Mouse (Mus musculus): ENCODE measurements around the gene Mrnip. TPM values are rescaled to one million over a fixed set of nuclear protein-coding genes. Genes with fewer than 3 reads are reported as not detected.

The Mrnip gene
- total RNA-seq, 2 experiments from 2014 or later: 13.0 to 14.2 TPM

GRCm38 (mm10) chr11:50159347-50159746 lies 14.9 kb upstream of the Mrnip start:
- no peak for DNase-seq

- no peak for DNase-seq
These were observed 12.5 kb upstream of the Mrnip start for GRCm38 (mm10) chr11:50161578-50162304.

- no peak for DNase-seq
These were observed 11.8 kb upstream of the Mrnip start for GRCm38 (mm10) chr11:50162338-50163050.

- DNase-seq: no peak
These were observed 5.9 kb upstream of the Mrnip start for GRCm38 (mm10) chr11:50168352-50168751.

DNA sequence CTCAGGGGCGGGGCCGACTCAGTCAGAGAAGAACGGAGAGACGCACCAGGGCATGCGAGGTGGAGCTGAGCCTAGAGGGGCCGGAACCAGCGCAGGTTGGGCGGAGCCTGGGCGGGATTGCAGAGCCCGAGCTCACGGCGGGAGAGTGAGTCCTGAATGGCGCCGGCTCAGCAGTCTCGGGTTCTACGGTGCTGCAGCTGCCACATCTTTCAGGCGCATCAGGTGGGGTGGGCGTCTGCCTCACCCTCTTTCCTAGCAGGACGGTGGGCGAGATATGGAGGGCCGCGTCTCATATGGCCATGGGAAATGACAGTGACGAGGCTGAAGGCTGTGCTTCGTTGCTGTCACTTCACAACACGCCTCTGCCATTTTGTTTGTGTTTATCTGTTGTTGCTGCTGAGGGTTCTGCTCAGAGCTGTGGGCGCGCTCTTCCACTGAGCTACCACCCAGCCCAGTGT lies 515 bp downstream of the Mrnip start:
- DNase-seq: peak; percentile 96 to 98

GRCm38 (mm10) chr11:50176351-50176750 lies 2.1 kb downstream of the Mrnip start:
- DNase-seq: no peak

DNA sequence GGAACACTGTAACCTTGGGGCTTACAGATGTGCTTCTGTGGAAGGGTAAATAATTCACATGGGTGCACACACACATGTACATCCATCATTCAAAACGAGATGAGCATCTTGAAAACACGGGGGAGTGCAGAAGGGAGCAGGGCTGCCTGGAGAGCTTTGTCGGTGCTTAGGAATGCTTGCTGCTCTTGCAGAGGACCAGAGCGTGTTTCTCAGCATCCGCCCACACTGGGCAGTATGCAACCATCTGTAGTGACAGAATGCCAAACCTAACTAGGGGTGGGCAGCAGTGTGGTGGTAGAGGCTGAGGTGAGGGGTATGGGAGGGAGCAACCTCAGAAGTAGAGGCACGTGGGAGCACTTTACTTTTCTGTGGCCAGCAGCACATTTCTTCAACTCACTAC lies 2.9 kb downstream of the Mrnip start:
- DNase-seq: no peak

- no peak for DNase-seq
These were observed 4.6 kb downstream of the Mrnip start for GRCm38 (mm10) chr11:50178532-50179488.

GRCm38 (mm10) chr11:50180478-50181231 lies 6.4 kb downstream of the Mrnip start:
- DNase-seq: no peak

- no peak for DNase-seq
These were observed 8.5 kb downstream of the Mrnip start for GRCm38 (mm10) chr11:50182702-50183101.

DNA sequence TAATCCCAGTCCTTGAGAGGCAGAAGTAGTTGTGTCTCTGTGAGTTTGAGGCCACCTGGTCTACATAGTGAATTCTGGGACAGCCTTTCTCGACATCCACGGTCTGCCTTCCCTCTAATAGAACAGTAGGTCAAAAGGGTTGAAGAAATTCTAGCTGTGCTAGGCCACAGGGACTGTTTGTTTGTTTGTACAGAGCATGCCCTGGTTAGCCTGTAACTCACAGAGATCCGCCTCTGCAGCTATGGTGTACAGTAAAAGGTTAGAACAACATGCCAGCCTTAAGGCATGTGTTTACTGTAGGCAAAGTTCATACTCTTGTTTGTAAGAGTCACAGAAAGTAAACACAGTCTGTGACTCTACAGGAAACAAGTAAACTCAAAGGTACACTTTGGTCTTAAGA lies 10.5 kb downstream of the Mrnip start:
- DNase-seq: no peak

- no peak for DNase-seq
These were observed 14.4 kb downstream of the Mrnip start for GRCm38 (mm10) chr11:50188682-50189081.

GRCm38 (mm10) chr11:50190362-50190761 lies 16.1 kb downstream of the Mrnip start:
- no peak for DNase-seq

- DNase-seq: no peak
These were observed 18.0 kb downstream of the Mrnip start for GRCm38 (mm10) chr11:50192278-50192677.

DNA sequence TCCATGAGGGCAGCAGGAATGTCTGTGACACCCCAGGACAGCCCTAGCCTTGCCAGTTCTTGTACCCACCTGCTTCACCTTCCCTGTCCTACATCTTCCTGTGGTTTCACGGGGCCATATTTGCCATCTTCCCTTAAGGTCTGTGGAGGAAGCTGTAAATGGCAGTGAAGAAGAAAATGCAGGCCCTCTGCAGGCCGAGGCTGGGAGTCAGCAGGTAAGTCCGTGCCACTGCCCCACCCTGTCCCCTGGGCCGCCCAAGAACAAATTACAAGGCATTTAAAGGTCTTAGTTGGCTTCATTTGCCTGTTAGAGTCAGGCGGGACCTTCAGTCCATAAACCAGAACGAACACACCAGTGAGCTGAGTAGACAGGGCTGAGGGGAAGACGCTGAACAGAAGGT lies 19.8 kb downstream of the Mrnip start:
- no peak for DNase-seq

- DNase-seq: no peak
These were observed 20.5 kb downstream of the Mrnip start for GRCm38 (mm10) chr11:50194793-50195192.

- no peak for DNase-seq
These were observed 23.3 kb downstream of the Mrnip start for GRCm38 (mm10) chr11:50197500-50197899.

- DNase-seq: no peak
These were observed 24.1 kb downstream of the Mrnip start for GRCm38 (mm10) chr11:50198219-50198846.

- DNase-seq: no peak
These were observed 24.7 kb downstream of the Mrnip start for GRCm38 (mm10) chr11:50198916-50199315.

GRCm38 (mm10) chr11:50200613-50201012 lies 26.4 kb downstream of the Mrnip start:
- DNase-seq: no peak

DNA sequence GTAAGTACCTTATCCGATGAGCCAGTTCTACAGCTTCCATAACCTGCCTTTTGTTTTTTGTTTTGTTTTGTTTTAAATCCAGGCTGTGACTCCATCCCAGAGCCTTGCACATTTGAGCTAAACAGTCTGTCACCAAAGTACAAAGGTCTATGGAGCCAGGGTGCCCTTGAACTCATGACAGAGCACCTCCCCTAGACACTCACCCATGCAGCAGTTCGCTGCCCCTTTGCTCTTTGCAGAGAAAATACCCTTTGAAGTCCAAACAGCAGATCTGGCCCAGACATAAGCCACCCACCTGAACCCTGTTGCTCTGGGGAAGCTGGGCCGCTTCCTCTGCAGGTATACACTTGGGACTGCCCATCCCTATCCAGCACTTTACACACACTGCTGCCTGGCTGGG lies 27.3 kb downstream of the Mrnip start:
- DNase-seq: no peak
